Mouse (Mus musculus) cortical plate, adult 2 months (tissue): ENCODE measurements at regions not wholly inside any gene's neighbourhood (a gene's known extent, or its start where the extent isn't known, plus 50 kb on each side); places are given as distances from the start of the nearest gene placed in this dataset.

ENCODE experiments used
- H3K27ac ChIP-seq: fragments of 200-500 bp; 2 replicates; pipeline ENCODE4 v1.5.1; 2012; ENCODE audit warnings: low read length, control low read depth, inconsistent platforms; ENCODE audit not compliant: insufficient read depth
- H3K4me1 ChIP-seq: fragments of 200-500 bp; 2 replicates; pipeline ENCODE4 v1.6.1; 2011; ENCODE audit warnings: low read length; ENCODE audit not compliant: control insufficient read depth, insufficient read depth
- H3K4me3 ChIP-seq: fragments of 200-500 bp; 2 replicates; pipeline ENCODE4 v1.5.1; 2011; ENCODE audit warnings: mild to moderate bottlenecking, low read length, control low read depth; ENCODE audit not compliant: insufficient read depth
- CTCF ChIP-seq: fragments of 200-500 bp; IDR thresholded peaks from 2 replicates; pipeline ENCODE4 v1.5.1; 2011; ENCODE audit warnings: mild to moderate bottlenecking, control low read depth, low read length; ENCODE audit not compliant: insufficient read depth; ENCODE audit errors: extremely low read depth
- POLR2A ChIP-seq: fragments of 200-500 bp; IDR thresholded peaks from 2 replicates; pipeline ENCODE4 v1.6.1; 2011; ENCODE audit warnings: mild to moderate bottlenecking, low read length, control low read depth; ENCODE audit not compliant: insufficient read depth; ENCODE audit errors: extremely low read depth

- no peaks in the 10 kb centered on the region for H3K4me1 ChIP-seq
- no peak overlapping the region for H3K4me3 ChIP-seq
- TF ChIP-seq CTCF (peak; percentile 88), POLR2A (no peak)
- no peak overlapping the region for H3K27ac ChIP-seq
Observed at GRCm38 (mm10) chr6:73367616-73368015, 101.9 kb downstream of the 4931417E11Rik start.

GRCm38 (mm10) chr6:73366626-73367025 lies 102.8 kb downstream of the 4931417E11Rik start:
- no peaks in the 10 kb centered on the region for H3K4me1 ChIP-seq
- no peak overlapping the region for H3K4me3 ChIP-seq
- no peak overlapping the region for H3K27ac ChIP-seq
- TF ChIP-seq CTCF, result no peak
- no peak for TF ChIP-seq POLR2A

- no peaks in the 10 kb centered on the region for H3K4me1 ChIP-seq
- H3K4me3 ChIP-seq, result no peak overlapping the region
- TF ChIP-seq CTCF (no peak), POLR2A (no peak)
- no peak overlapping the region for H3K27ac ChIP-seq
Observed at GRCm38 (mm10) chr6:73365306-73365705, 104.2 kb downstream of the 4931417E11Rik start.

GRCm38 (mm10) chr6:73334995-73335394 lies 86.8 kb downstream of the Suclg1 start:
- H3K27ac ChIP-seq, result no peak overlapping the region
- no peak overlapping the region for H3K4me3 ChIP-seq
- H3K4me1 ChIP-seq, result no peaks in the 10 kb centered on the region
- TF ChIP-seq CTCF (peak; percentile 32; the same call in 1 of the 2 replicates), POLR2A (no peak)

GRCm38 (mm10) chr6:73329666-73330065 lies 81.5 kb downstream of the Suclg1 start:
- Histone ChIP-seq H3K4me3 (no peak overlapping the region), H3K27ac (no peak overlapping the region), H3K4me1 (no peaks in the 10 kb centered on the region)
- no peak for TF ChIP-seq POLR2A
- TF ChIP-seq CTCF, result no peak
